Mouse (Mus musculus) ES-E14 (cell line): ENCODE measurements around the gene Zfpm1.

Experiments
- CHD2 ChIP-seq: IDR thresholded peaks from 2 replicates; pipeline ENCODE4 v1.6.1; 2014; ENCODE audit warnings: mild to moderate bottlenecking, low read depth, low read length, inconsistent platforms
- MAFK ChIP-seq: IDR thresholded peaks from 2 replicates; pipeline ENCODE4 v1.6.1; 2014; ENCODE audit warnings: mild to moderate bottlenecking, low read depth, low read length, inconsistent platforms; ENCODE audit not compliant: insufficient read depth
- ZC3H11A ChIP-seq: IDR thresholded peaks from 2 replicates; pipeline ENCODE4 v1.6.1; 2012; ENCODE audit warnings: low read depth, mild to moderate bottlenecking, inconsistent platforms, low read length, borderline replicate concordance

GRCm38 (mm10) chr8:122259351-122259750 is 22.6 kb upstream of the Zfpm1 start:
- TF ChIP-seq CHD2 (no peak), ZC3H11A (no peak), MAFK (no peak)
